Mouse (Mus musculus) gastrocnemius, adult 2 months (tissue): ENCODE results near the gene Rab22a. TPM values are rescaled to one million over a fixed set of nuclear protein-coding genes. Genes with fewer than 3 reads are reported as not detected.
"Not testable (repeated sequence)": the region's sequence is repeated elsewhere in the genome, so short reads cannot be mapped to it uniquely, and the experiment has no call there.

Experiments
- DNase-seq: peaks from one replicate; pipeline ENCODE4 v3.0.0; 2022
- H3K27ac ChIP-seq: fragments of 200-600 bp; 2 replicates; pipeline ENCODE4 v1.8.1; 2022; ENCODE audit warnings: mild to moderate bottlenecking
- H3K4me3 ChIP-seq: fragments of 200-600 bp; 2 replicates; pipeline ENCODE4 v1.8.1; 2022; ENCODE audit warnings: mild to moderate bottlenecking, moderate library complexity
- CTCF ChIP-seq: fragments of 200-600 bp; IDR thresholded peaks from 2 replicates; pipeline ENCODE4 v1.8.1; 2022; ENCODE audit warnings: antibody characterized with exemption, mild to moderate bottlenecking, moderate library complexity
- intact Hi-C: fragments of 180-260 bp; cut with DNase I; formaldehyde crosslinking; loops from one replicate; pipeline ENCODE4 v1.15.1; 2025
- total RNA-seq, 2 experiments: library from RNA; stranded (reverse); gene quantifications; 2 replicates each; pipeline ENCODE4 v1.2.3; 2021

The Rab22a gene
- total RNA-seq, 2 experiments from 2014 or later: 28.0 to 30.7 TPM

GRCm38 (mm10) chr2:173679217-173679616 lies 19.7 kb downstream of the Rab22a start:
- Histone ChIP-seq H3K4me3 (no peak overlapping the region), H3K27ac (no peak overlapping the region)
- intact Hi-C loops: no loop called here
- DNase-seq: no peak
- TF ChIP-seq CTCF: no peak

- DNase-seq: no peak
- Histone ChIP-seq H3K4me3 (no peak overlapping the region), H3K27ac (no peak overlapping the region)
- intact Hi-C loops: no loop called here
- TF ChIP-seq CTCF: no peak
Measured at GRCm38 (mm10) chr2:173680153-173680552, 20.6 kb downstream of the Rab22a start.

GRCm38 (mm10) chr2:173682773-173683172 lies 23.2 kb downstream of the Rab22a start:
- H3K27ac ChIP-seq: no peak overlapping the region
- H3K4me3 ChIP-seq: no peak overlapping the region
- peak; percentile 52 for DNase-seq
- intact Hi-C loops: loop anchor here (2.0 kb wide), 1 partner anchor 22 kb away; no protein-coding TSS in a partner anchor
- TF ChIP-seq CTCF: no peak

- H3K27ac ChIP-seq: peak overlapping the region; percentile 64
- TF ChIP-seq CTCF: no peak
Measured at GRCm38 (mm10) chr2:173685781-173686361, 26.3 kb downstream of the Rab22a start.

GRCm38 (mm10) chr2:173687363-173687762 lies 27.8 kb downstream of the Rab22a start:
- no peak for TF ChIP-seq CTCF
- no peak for DNase-seq
- H3K27ac ChIP-seq: no peak overlapping the region
- intact Hi-C loops: no loop called here
- H3K4me3 ChIP-seq: no peak overlapping the region

More at GRCm38 (mm10) chr2:173685781-173686361, 26.3 kb downstream of the Rab22a start:
- no peak overlapping the region for H3K4me3 ChIP-seq
- intact Hi-C loops: no loop called here
- DNase-seq: no peak

- H3K4me3 ChIP-seq: no peak overlapping the region
- no peak for TF ChIP-seq CTCF
- H3K27ac ChIP-seq: no peak overlapping the region
- intact Hi-C loops: no loop called here
- DNase-seq: no peak
Measured at GRCm38 (mm10) chr2:173689835-173690234, 30.3 kb downstream of the Rab22a start.

GRCm38 (mm10) chr2:173691748-173692147 lies 32.2 kb downstream of the Rab22a start:
- intact Hi-C loops: no loop called here
- TF ChIP-seq CTCF: no peak
- Histone ChIP-seq H3K27ac (no peak overlapping the region), H3K4me3 (no peak overlapping the region)
- DNase-seq: no peak

- intact Hi-C loops: no loop called here
- H3K27ac ChIP-seq: no peak overlapping the region
- TF ChIP-seq CTCF: no peak
Measured at GRCm38 (mm10) chr2:173692693-173693092, 33.1 kb downstream of the Rab22a start.

GRCm38 (mm10) chr2:173698850-173699249 lies 39.3 kb downstream of the Rab22a start:
- H3K27ac ChIP-seq: no peak overlapping the region
- H3K4me3 ChIP-seq: no peak overlapping the region
- intact Hi-C loops: no loop called here
- no peak for TF ChIP-seq CTCF
- DNase-seq: no peak

More at GRCm38 (mm10) chr2:173692693-173693092, 33.1 kb downstream of the Rab22a start:
- no peak overlapping the region for H3K4me3 ChIP-seq
- no peak for DNase-seq

- no peak for DNase-seq
- TF ChIP-seq CTCF: no peak
- Histone ChIP-seq H3K4me3 (no peak overlapping the region), H3K27ac (peak overlapping the region; percentile 48)
- intact Hi-C loops: no loop called here
Measured at GRCm38 (mm10) chr2:173702096-173702866, 42.7 kb downstream of the Rab22a start.

- intact Hi-C loops: no loop called here
- H3K4me3 ChIP-seq: no peak overlapping the region
- TF ChIP-seq CTCF: no peak
- DNase-seq: no peak
- peak overlapping the region; percentile 48; the same call in 1 of the 2 replicates for H3K27ac ChIP-seq
Measured at GRCm38 (mm10) chr2:173702867-173703237, 43.3 kb downstream of the Rab22a start.

- H3K27ac ChIP-seq: peak overlapping the region; percentile 35
- intact Hi-C loops: no loop called here
- DNase-seq: no peak
Measured at GRCm38 (mm10) chr2:173705827-173706551, 46.4 kb downstream of the Rab22a start.

GRCm38 (mm10) chr2:173707626-173708025 lies 48.1 kb downstream of the Rab22a start:
- DNase-seq, H3K4me3 ChIP-seq, H3K27ac ChIP-seq, intact Hi-C loops: not testable (repeated sequence)

More at GRCm38 (mm10) chr2:173705827-173706551, 46.4 kb downstream of the Rab22a start:
- no peak for TF ChIP-seq CTCF
- H3K4me3 ChIP-seq: no peak overlapping the region
